Mouse (Mus musculus): Measurements from ENCODE around the gene Bhmt2. TPM values are rescaled to one million over a fixed set of nuclear protein-coding genes. Genes with fewer than 3 reads are reported as not detected.

The Bhmt2 gene
- 0.28 TPM in 2 replicates for polyA plus RNA-seq (2015; fragmentation: Nextera tagmentation; extraction: Ambion mirVana)

GRCm38 (mm10) chr13:93674131-93674561 is at the start of gene Bhmt2, which contains the start of gene Dmgdh:
Bhmt2 (minus strand) TSS chr13:93674302.
Dmgdh (plus strand) TSS chr13:93674433.

GRCm38 (mm10) chr13:93637282-93638245 is 36.5 kb downstream of the Bhmt2 start, which contains the start of gene Bhmt:
Bhmt (minus strand) TSS chr13:93637961.

Other genes starting within 250 kb of the Bhmt2 start
- 6.4 and 7.8 TPM in 2 replicates for gene Jmy, start 174.5 kb downstream of the Bhmt2 start, polyA plus RNA-seq (2015; fragmentation: Nextera tagmentation; extraction: Ambion mirVana)
- 0.67 and 2.1 TPM in 2 replicates for gene Bhmt, start 36.3 kb downstream of the Bhmt2 start, polyA plus RNA-seq (2015; fragmentation: Nextera tagmentation; extraction: Ambion mirVana)
- 0.18 and 0.29 TPM in 2 replicates for gene Dmgdh, start 131 bp upstream of the Bhmt2 start, polyA plus RNA-seq (2015; fragmentation: Nextera tagmentation; extraction: Ambion mirVana)
- gene Arsb, start 97.3 kb upstream of the Bhmt2 start, polyA plus RNA-seq (2015; fragmentation: Nextera tagmentation; extraction: Ambion mirVana) = 7.3 and 9.2 TPM in 2 replicates

Measured in urinary bladder, postnatal 0 days (tissue).